Mouse (Mus musculus) thymus, postnatal 4 days (tissue): Measurements from ENCODE around the gene Gp9.
A peak's percentile ranks its signal among the peaks of the same experiment; 100 is the strongest.

ENCODE experiments used
- DNase-seq: peaks from one replicate; pipeline ENCODE4 v3.0.0; 2021

The Gp9 gene

GRCm38 (mm10) chr6:87788266-87788895 lies 10.5 kb downstream of the Gp9 start:
- DNase-seq = no peak

DNA sequence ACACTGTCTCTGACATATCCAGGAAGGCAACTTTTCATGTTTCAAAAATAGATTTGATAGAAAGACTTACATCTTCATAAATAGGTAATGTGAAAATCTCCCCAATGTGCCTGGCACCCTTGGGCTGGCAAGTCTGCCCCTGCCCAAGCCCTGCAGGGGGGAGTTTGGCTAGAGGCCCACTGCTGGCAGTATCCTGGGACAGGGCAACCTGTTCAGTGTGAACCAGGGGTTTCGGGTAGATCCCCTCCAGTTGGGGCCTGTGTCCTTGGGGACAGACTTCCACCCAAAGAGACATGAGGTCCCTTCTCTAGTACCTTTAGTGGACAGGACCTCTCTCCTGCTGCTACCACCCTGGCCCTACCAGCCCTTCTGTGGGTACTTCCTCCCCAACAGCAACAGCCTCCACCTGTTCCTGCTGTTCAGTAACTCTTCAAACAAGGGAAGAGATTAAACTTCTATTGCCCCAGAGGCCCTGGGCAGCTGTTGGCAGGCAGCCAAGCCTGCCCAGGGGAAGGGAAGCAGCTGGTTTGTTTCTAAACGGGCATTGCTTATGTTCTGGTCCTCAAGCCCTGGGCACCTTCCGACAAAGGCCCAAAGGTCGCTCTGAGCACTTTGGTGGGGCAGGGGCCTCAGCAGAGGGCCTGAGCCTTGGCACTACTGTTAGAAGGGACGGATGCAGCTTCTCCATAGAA lies 11.2 kb downstream of the Gp9 start:
- DNase-seq = no peak

DNA sequence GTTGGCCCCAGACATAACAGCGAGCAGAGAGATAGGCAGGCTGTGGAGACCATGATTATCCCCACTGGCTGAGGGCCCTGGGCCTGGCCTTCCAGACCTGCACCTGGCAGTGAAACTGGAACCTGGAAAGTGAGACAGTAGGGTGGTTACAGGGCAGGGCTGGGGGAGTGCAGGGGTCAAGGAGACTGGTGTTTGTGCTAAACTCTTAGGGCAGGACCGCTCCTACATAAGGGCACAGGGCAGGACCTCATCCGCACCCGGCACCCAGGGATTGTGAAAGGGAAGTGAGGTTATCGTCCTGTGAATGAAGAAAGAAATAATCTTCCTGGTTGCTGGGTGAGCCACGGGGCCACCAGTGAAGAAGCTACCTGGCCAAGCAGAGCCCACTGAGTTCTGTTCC lies 11.9 kb downstream of the Gp9 start:
- no peak for DNase-seq

- DNase-seq = peak; percentile 59
Observed at GRCm38 (mm10) chr6:87790779-87791480, 13.1 kb downstream of the Gp9 start.

DNA sequence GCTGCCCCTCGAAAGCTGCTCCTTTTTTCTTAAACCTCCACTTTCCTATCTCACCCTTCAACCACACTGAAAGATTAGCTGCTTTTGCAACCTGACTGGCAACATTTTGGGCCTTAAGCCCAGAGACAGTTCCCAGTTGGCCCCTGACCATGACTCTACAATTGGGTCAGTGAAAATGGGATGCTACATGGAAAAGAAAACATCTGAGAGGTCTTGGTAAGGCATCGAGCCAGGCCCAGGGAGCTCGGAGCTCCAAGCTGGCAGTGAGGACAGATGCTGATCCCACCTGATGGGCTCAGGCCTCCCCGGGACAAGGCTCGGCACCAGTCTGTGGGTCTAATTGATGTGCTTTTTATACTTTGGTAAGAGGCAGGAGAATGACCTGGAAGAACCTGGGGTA lies 14.0 kb downstream of the Gp9 start:
- no peak for DNase-seq

DNA sequence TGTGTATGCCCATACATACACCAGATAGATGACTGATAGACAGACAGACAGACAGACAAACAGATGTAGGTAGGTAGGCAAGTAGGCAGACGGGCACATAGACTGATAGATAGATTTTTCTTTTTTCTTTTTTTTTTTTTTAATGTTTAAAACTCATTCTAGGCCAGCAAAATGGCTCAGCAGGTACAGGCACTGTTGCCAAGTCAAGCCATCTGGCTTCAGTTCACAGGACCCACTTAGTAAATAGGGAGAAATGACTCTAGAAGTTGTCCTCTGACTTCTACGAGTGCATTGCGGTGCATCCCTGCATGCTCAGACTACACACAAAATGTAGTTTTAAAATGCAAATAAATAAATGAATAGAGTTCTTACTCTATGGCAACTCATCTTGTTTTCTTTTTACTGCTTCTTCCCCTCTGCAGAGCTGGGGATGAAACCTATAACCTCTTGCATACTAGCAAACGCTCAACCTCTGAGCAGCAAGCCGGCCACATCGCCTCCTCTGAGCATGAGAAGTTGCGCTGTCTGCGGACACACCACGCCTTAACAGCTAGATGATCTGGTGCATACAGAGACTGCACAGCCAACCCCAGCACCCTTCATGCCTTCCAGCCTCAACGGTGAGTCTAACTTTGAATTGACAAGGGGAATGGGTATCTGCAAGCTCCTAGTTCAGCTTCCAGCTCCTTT lies 16.1 kb downstream of the Gp9 start:
- DNase-seq = no peak

DNA sequence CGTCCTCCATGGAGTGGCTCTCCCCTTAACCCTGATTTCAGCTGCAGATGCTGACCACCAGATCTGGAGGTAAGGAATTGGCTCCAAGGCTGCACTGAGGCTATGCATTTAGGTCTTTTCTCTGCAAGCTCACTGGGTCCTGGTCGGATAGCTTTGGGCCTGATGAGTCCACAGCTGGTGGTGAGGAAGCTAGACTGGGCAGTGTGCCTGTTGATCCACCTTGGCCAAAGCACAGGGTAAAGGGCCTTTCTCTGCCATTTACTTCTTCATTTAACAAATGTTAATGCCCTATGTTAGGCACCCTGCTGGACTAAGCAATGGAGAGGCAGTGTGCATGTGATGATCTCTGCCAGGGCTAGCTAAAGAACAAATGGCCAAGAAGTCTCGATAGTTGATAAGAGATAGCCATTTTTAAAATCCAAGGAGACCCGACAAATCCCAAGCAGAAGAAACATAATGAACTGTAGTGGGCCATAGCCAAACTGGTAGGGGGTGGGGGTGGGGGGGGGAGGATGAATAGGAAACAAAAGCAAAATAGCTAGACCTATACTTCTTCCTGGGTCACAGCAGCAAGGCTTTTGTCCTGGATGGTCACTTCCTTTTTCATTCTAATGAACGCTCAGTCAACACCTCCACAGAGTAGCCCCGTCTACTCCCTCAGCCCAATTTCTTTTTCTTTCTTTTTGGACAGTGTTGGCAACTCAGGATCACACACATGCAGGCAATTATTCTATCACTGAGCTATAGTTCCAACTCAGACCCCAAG lies 17.7 kb downstream of the Gp9 start:
- no peak for DNase-seq

GRCm38 (mm10) chr6:87796251-87796880 lies 18.5 kb downstream of the Gp9 start:
- no peak for DNase-seq

DNA sequence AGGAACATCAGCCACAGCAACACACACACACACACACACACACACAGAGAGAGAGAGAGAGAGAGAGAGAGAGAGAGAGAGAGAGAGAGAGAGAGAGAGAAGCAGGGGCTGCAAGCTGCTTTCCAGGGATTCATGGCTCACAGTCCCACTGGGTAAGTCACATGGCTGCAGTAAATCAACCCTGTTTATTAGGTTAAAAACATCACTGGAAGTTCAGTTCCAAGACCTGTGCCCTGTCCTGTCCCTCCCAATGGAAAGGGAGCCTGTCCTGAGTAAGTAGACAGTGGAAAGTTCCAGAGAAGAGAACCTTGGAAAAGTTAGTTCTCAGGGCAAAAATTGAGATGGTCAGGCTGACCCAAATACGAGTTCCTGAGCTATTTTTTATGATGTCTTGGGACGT lies 19.4 kb downstream of the Gp9 start:
- no peak for DNase-seq

GRCm38 (mm10) chr6:87799576-87799975 lies 21.7 kb downstream of the Gp9 start:
- no peak for DNase-seq

- DNase-seq = no peak
Observed at GRCm38 (mm10) chr6:87802462-87802861, 24.6 kb downstream of the Gp9 start.

GRCm38 (mm10) chr6:87804036-87804435 lies 26.2 kb downstream of the Gp9 start:
- DNase-seq = no peak

GRCm38 (mm10) chr6:87804886-87805285 lies 27.0 kb downstream of the Gp9 start:
- DNase-seq = no peak

GRCm38 (mm10) chr6:87805448-87805847 lies 27.6 kb downstream of the Gp9 start:
- no peak for DNase-seq

- DNase-seq = no peak
Observed at GRCm38 (mm10) chr6:87806028-87806427, 28.2 kb downstream of the Gp9 start.

DNA sequence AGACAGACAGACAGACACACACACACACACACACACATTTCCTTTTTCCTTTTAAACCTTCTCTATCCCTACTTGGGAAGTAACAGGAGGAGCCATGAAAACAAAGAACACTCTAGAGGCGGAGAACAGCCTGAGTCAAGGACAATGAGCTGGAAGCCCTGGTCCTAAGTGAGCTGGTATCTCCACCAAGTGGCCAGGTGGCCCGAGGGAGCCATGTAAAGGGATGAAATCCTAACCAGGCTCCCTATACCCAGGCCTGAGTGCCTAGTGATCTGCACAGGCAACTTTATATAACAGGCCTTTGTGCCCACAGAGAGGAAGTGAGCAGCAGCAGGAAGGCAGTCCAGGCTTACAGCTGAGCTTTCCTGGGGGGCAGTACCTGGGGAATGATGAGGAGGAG lies 29.0 kb downstream of the Gp9 start:
- no peak for DNase-seq

- DNase-seq = no peak
Observed at GRCm38 (mm10) chr6:87807735-87808440, 30.0 kb downstream of the Gp9 start.

GRCm38 (mm10) chr6:87808521-87808920 lies 30.6 kb downstream of the Gp9 start:
- DNase-seq = no peak

DNA sequence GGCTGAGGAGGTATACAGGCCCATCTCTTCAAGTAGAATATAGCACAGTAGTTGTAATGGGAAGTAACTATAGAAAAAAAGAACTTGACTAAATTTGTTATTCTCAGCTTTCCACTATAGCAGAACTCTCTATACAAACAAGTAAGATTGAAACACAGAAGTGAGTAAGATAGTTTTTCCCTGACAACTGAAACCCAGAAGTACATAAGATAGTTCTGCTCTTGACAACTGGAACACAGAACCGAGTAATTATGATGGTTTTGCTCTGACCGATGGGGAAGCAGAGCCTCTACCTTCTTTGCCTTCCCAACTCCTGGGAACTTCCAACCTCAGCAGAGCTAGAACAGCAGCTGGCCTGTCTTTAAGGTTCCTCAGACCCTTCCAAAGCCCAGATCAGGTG lies 31.3 kb downstream of the Gp9 start:
- DNase-seq = no peak

DNA sequence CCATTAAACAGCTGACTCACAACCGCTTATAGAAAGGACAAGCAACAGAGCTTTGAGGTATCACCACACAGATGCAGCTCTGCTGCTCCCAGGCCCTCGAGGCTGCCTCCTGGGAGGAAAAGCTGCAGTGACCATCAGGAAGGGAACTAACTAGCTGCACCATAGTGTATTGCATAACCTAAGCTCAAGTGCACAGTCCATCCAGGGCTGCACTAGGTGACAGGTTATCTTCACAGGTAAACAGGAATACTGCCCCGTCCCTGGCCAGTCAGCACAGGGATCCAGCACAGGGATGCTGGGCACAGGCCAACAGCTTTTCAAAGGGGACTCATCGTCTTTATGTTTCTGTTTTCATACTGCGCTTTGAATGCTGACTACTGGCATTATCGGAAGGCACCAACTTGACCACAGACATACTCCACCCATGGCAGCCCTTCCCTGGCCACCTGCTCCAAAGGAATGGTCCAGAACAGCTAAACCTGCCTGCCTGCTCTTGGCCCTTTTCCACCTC lies 31.8 kb downstream of the Gp9 start:
- no peak for DNase-seq

GRCm38 (mm10) chr6:87810311-87810710 lies 32.4 kb downstream of the Gp9 start:
- no peak for DNase-seq
